ENCODE assay signal across 29 mouse cellular contexts in the genomic region with DNA sequence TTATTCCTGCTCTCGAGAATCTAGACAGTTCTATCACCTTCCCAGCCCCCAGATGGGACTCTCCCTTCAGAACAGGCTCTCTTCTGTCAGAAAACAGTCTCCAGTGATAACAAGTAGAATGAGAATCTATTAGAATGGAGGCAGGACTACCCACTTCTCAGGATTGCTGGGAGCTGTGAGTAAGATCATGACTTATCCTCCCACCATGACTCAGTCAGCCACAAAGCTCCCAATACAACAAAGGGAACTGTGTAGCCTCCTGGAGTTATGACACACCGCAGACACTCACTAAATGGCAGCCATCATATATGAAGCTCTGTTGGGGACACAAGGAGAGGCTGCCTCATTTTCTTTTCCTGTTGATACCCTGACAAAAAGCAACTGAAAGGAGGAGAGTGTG. TPM values are rescaled to one million over a fixed set of nuclear protein-coding genes. Genes with fewer than 3 reads are reported as not detected.
A peak's percentile ranks its signal among the peaks of the same experiment; 100 is the strongest.
DNase-seq lines count a peak whose midpoint lies in the region; ATAC-seq and TF ChIP-seq lines count a peak whose summit lies in the region.
"Had no signal": no experiment of that assay in that cellular context is flagged by ENCODE, and none has a peak within 500 bp of the region (broad histone marks: within the 10 kb centered on the region; RNA-seq: fewer than 3 reads in every experiment).

No protein-coding gene starts in this region.

- ATAC-seq in forebrain, embryonic 11.5 days (replicated peaks; ENCODE audit: low FRiP score) = no peak
- ATAC-seq: midbrain, embryonic 15.5 days had no signal

- no peak overlapping the region for H3K4me3 ChIP-seq in embryonic fibroblast, embryonic 13.5 days (ENCODE audit: insufficient read depth, low read length)
- H3K4me3 ChIP-seq in forebrain, embryonic 11.5 days (ENCODE audit: low read depth, low read length) = no peak overlapping the region
- H3K4me3 ChIP-seq: forebrain, embryonic 12.5 days; heart, embryonic 13.5 days; liver, embryonic 13.5 days; midbrain, embryonic 10.5 days; midbrain, embryonic 15.5 days; neural tube, embryonic 12.5 days; stomach, embryonic 15.5 days had no signal

- no peak for TF ChIP-seq CTCF in embryonic fibroblast, embryonic 13.5 days (IDR thresholded peaks at IDR 0.05; ENCODE audit: borderline replicate concordance, insufficient read depth, low read length)

- H3K27me3 ChIP-seq in forebrain, embryonic 11.5 days (ENCODE audit: control insufficient read depth, insufficient read depth, low read length) = no peaks in the 10 kb centered on the region
- H3K27me3 ChIP-seq: forebrain, embryonic 12.5 days; heart, embryonic 13.5 days; midbrain, embryonic 15.5 days; neural tube, embryonic 12.5 days; stomach, embryonic 15.5 days had no signal

- H3K9ac ChIP-seq in forebrain, embryonic 11.5 days (ENCODE audit: low read length) = no peak overlapping the region
- H3K9ac ChIP-seq: forebrain, embryonic 12.5 days; heart, embryonic 13.5 days; hindbrain, embryonic 14.5 days; liver, embryonic 13.5 days; midbrain, embryonic 15.5 days; neural tube, embryonic 12.5 days; stomach, embryonic 15.5 days had no signal

- no peak for TF ChIP-seq POLR2A in embryonic fibroblast, embryonic 13.5 days (IDR thresholded peaks at IDR 0.05; ENCODE audit: low read depth, low read length)

- H3K36me3 ChIP-seq in forebrain, embryonic 11.5 days (ENCODE audit: control insufficient read depth, insufficient read depth, low read length) = no peaks in the 10 kb centered on the region
- H3K36me3 ChIP-seq: forebrain, embryonic 12.5 days; heart, embryonic 13.5 days; liver, embryonic 13.5 days; midbrain, embryonic 10.5 days; midbrain, embryonic 15.5 days; neural tube, embryonic 12.5 days; stomach, embryonic 15.5 days had no signal

- 74% methylated on average over 2 of the region's 2 CpGs for WGBS in forebrain, embryonic 11.5 days

- DNase-seq in adrenal gland, postnatal 36 days = peak; percentile 20 to 46
- DNase-seq in adrenal gland, postnatal 25 days = no peak
- DNase-seq in 3134 (ENCODE audit: extremely low read depth, insufficient read length, low spot score) = peak; percentile 76
- DNase-seq in 416B (ENCODE audit: low read depth) = peak; percentile 70
- DNase-seq in forebrain, embryonic 11.5 days (ENCODE audit: low spot score) = no peak
- DNase-seq in kidney, postnatal 10 days = no peak
- DNase-seq: cerebellum, adult 11 months; cerebellum, adult 9-10 months; cerebellum, postnatal 36 days; gastrocnemius, postnatal 10 days; heart, postnatal 10 days; kidney, adult 2 months; kidney, postnatal 4 days; left cerebral cortex, postnatal 4 days; liver, embryonic 13.5 days; lung, adult 2 months; lung, postnatal 10 days; right cerebral cortex, postnatal 25 days; thymus, adult 2 months; thymus, postnatal 36 days had no signal

- peaks cover 6% of the 10 kb centered on the region for H3K4me1 ChIP-seq in embryonic fibroblast, embryonic 13.5 days (ENCODE audit: control insufficient read depth, insufficient read depth, low read length)
- H3K4me1 ChIP-seq in forebrain, embryonic 11.5 days (replicated peaks; ENCODE audit: control insufficient read depth, insufficient read depth, low read length) = no peaks in the 10 kb centered on the region
- H3K4me1 ChIP-seq: forebrain, embryonic 12.5 days; liver, embryonic 13.5 days; midbrain, embryonic 15.5 days; neural tube, embryonic 12.5 days; stomach, embryonic 15.5 days had no signal

- H3K9me3 ChIP-seq in forebrain, embryonic 11.5 days (ENCODE audit: control insufficient read depth, low read length) = no peaks in the 10 kb centered on the region
- H3K9me3 ChIP-seq: forebrain, embryonic 12.5 days; heart, embryonic 13.5 days; liver, embryonic 13.5 days; midbrain, embryonic 10.5 days; midbrain, embryonic 15.5 days; neural tube, embryonic 12.5 days; stomach, embryonic 15.5 days had no signal

- peak overlapping the region; percentile 77 for H3K27ac ChIP-seq in embryonic fibroblast, embryonic 13.5 days (ENCODE audit: insufficient read depth, low read length)
- no peak overlapping the region for H3K27ac ChIP-seq in forebrain, embryonic 11.5 days (ENCODE audit: low read depth, low read length)
- H3K27ac ChIP-seq: forebrain, embryonic 12.5 days; heart, embryonic 13.5 days; hindbrain, embryonic 14.5 days; liver, embryonic 13.5 days; macrophage; midbrain, embryonic 10.5 days; midbrain, embryonic 15.5 days; neural tube, embryonic 12.5 days; stomach, embryonic 15.5 days had no signal

- no peak overlapping the region for H3K4me2 ChIP-seq in forebrain, embryonic 11.5 days (ENCODE audit: low read depth, low read length, severe bottlenecking)
- H3K4me2 ChIP-seq: forebrain, embryonic 12.5 days; heart, embryonic 13.5 days; hindbrain, embryonic 14.5 days; liver, embryonic 13.5 days; midbrain, embryonic 15.5 days; neural tube, embryonic 12.5 days; stomach, embryonic 15.5 days had no signal

RNA-seq across cellular contexts. Expression of a gene that starts 40.8 kb away (rescaled TPM):
- total RNA-seq in adrenal gland, postnatal 36 days (2021) = 100 to 1,000 TPM; 109 to 295 TPM
- total RNA-seq in adrenal gland, postnatal 25 days (2021) = 93.4 and 102 TPM in 2 replicates
- 32.3 and 34.3 TPM in 2 replicates for polyA plus RNA-seq in embryonic fibroblast, embryonic 13.5 days (2011; ENCODE audit: insufficient read length, low read depth, missing spikeins)
- 40.4 and 43.3 TPM in 2 replicates for polyA plus RNA-seq in forebrain, embryonic 11.5 days (2014; fragmentation: Nextera tagmentation; extraction: Ambion mirVana)

Comparison
In these comparisons a context has a peak if more than half of its experiments do, and no peak if none do; other contexts are left out.
1. DNase-seq: peak in adrenal gland, postnatal 36 days (2 of 2), 3134 (single experiment) and 416B (single experiment); none in adrenal gland, postnatal 25 days (single experiment), forebrain, embryonic 11.5 days (single experiment) and kidney, postnatal 10 days (single experiment).